Mouse (Mus musculus): ENCODE results near the gene Ugt1a10. TPM values are rescaled to one million over a fixed set of nuclear protein-coding genes. Genes with fewer than 3 reads are reported as not detected.
"Not testable (repeated sequence)": the region's sequence is repeated elsewhere in the genome, so short reads cannot be mapped to it uniquely, and the experiment has no call there.

Ugt1a10 gene
- polyA plus RNA-seq, 1 experiment = not detected

DNA sequence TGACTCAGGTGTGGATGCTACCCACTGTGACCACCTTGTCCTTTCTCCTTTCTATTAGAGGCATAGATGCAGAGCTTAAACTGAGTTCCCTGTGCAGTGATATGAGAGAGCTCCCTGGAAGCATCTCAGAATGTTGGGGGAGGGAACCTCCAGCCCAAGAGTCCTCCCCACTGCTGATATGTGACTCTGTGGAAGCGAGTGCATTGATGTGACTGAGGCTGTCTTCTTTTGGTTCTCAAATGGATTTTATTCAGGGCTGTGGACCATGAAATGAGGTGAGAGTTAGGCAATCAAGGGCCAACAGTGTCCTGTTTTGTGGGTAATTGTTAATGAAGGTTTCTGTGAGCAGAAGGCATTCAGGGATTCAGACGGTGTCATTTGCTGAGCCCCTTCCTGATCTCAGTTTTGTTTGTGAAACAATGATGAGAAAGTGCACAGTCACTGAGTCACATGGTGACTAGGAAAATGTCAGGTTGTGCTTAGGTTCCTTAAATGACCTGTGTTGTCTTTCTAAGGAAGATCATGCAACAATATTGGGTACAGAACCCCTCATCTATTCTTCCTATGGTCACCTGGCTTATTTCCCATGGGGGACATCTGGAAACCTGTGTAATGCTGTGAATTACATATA lies 11.4 kb downstream of the Ugt1a10 start:
- H3K4me1 ChIP-seq (ENCODE audit: control insufficient read depth); H3K27me3 ChIP-seq (ENCODE audit: control insufficient read depth); H3K36me3 ChIP-seq (ENCODE audit: control insufficient read depth); H3K4me3 ChIP-seq (replicated peaks); H3K9me3 ChIP-seq (ENCODE audit: control insufficient read depth, low read length): not testable (repeated sequence)

DNA sequence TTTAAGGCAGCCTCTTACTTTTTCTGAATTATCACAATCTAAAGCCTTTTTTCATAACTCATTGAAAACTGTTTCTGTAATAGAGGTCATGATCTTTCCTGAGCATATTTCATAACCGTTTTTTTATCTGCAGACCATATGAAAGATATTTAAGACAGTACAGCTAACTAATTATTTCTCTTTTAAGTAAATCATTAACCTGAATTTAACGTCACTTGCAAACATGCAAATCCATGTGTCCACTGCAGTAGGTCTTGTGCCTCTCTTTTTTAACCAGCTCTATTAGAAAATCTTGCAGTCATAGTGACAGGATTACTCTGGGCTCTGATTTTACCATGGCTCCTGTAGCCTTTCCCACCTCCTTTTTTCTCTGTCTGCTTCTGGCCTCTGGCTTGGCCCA lies 15.3 kb downstream of the Ugt1a10 start, which contains the start of gene Ugt1a9:
Gene Ugt1a9 (plus strand): TSS at position 306 of the 400 bp plus-strand sequence.
- H3K4me3 ChIP-seq (replicated peaks) = no peak within 1 kb of the TSS
- no peaks in the 10 kb centered on the region for H3K9me3 ChIP-seq (ENCODE audit: control insufficient read depth, low read length)
- no peaks in the 10 kb centered on the region for H3K27me3 ChIP-seq (ENCODE audit: control insufficient read depth)
- TF ChIP-seq TAL1 (IDR thresholded peaks at IDR 0.05; ENCODE audit: low read length) (no peak), GATA1 (IDR thresholded peaks at IDR 0.05; ENCODE audit: low read length) (no peak)
- no peaks in the 10 kb centered on the region for H3K4me1 ChIP-seq (ENCODE audit: control insufficient read depth)
- H3K36me3 ChIP-seq (ENCODE audit: control insufficient read depth) = no peaks in the 10 kb centered on the region

DNA sequence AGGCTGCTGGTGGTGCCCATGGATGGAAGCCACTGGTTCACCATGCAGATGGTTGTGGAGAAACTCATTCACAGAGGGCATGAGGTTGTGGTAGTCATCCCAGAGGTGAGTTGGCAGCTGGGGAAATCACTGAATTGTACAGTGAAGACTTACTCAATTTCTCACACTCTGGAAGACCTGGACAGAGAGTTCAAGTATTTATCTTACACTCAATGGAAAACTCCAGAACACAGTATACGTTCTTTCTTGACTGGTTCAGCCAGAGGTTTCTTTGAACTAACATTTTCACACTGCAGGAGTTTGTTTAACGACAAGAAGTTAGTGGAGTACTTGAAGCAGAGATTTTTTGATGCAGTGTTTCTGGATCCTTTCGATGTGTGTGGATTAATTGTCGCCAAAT lies 15.7 kb downstream of the Ugt1a10 start:
- Histone ChIP-seq H3K4me3 (replicated peaks) (no peak overlapping the region), H3K36me3 (ENCODE audit: control insufficient read depth) (no peaks in the 10 kb centered on the region), H3K27me3 (ENCODE audit: control insufficient read depth) (no peaks in the 10 kb centered on the region), H3K4me1 (ENCODE audit: control insufficient read depth) (no peaks in the 10 kb centered on the region), H3K9me3 (ENCODE audit: control insufficient read depth, low read length) (no peaks in the 10 kb centered on the region)
- TF ChIP-seq GATA1 (IDR thresholded peaks at IDR 0.05; ENCODE audit: low read length) = no peak
- no peak for TF ChIP-seq TAL1 (IDR thresholded peaks at IDR 0.05; ENCODE audit: low read length)

DNA sequence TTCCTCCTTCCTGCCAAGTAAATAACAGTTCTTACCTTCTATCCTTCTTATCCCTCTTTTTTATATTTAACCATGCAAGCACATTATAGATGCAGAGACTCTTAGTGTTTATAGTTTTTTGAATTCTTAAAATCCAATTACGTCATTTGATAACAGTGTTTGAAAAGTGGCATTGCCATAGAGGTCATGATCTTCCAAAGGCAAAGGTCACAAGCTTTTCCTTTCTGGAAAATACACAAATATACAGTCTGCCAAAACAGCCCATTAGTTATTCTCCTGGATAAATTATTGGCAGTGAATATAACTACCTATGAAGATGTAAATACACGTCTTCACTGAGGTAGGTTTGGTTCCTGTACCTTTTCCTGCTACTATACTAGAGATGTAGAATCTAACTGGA lies 19.3 kb downstream of the Ugt1a10 start:
- no peaks in the 10 kb centered on the region for H3K36me3 ChIP-seq (ENCODE audit: control insufficient read depth)
- no peak for TF ChIP-seq TAL1 (IDR thresholded peaks at IDR 0.05; ENCODE audit: low read length)
- TF ChIP-seq GATA1 (IDR thresholded peaks at IDR 0.05; ENCODE audit: low read length) = no peak
- H3K4me1 ChIP-seq (ENCODE audit: control insufficient read depth) = no peaks in the 10 kb centered on the region
- H3K4me3 ChIP-seq (replicated peaks) = no peak overlapping the region
- H3K9me3 ChIP-seq (ENCODE audit: control insufficient read depth, low read length) = no peaks in the 10 kb centered on the region
- H3K27me3 ChIP-seq (ENCODE audit: control insufficient read depth) = no peaks in the 10 kb centered on the region

DNA sequence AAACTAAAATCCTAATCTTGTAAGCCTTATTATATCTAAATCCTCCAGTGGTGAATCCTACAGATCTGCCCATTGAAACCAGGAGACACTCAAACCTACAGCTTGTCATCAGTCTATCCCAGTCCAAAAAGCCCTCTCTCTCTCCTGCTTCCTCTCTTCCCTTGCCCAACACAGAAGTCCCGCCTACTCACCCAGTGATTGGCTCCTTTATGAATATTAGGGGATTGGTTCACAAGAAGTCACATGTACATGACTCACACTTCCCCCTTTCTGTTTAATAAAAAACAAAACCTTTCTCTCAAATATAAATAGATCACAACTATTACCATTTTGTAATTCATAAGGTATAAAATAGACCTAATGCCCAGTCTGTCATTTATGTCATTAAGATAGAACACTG lies 21.9 kb downstream of the Ugt1a10 start:
- no peak for TF ChIP-seq GATA1 (IDR thresholded peaks at IDR 0.05; ENCODE audit: low read length)
- H3K4me1 ChIP-seq (ENCODE audit: control insufficient read depth) = no peaks in the 10 kb centered on the region
- no peaks in the 10 kb centered on the region for H3K9me3 ChIP-seq (ENCODE audit: control insufficient read depth, low read length)
- H3K4me3 ChIP-seq (replicated peaks) = no peak overlapping the region
- no peaks in the 10 kb centered on the region for H3K36me3 ChIP-seq (ENCODE audit: control insufficient read depth)
- H3K27me3 ChIP-seq (ENCODE audit: control insufficient read depth) = no peaks in the 10 kb centered on the region

DNA sequence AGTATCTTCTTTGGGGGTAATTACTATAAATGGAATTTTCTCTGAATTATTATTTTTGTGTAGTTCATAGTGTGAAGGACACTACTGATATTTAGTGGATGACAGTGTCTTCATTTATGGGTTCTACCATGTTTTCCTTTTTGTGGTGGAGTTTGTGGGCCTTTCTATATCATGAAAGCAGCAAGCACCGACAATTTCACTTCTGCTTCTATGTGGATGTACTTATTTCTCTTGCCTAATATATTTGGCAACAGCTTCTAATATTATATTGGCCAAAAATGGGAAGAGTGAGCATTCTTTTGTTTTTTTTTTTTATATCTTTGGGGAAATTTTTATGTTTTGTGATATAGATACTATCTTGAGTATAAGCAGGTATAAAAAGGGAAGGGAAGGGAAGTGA lies 26.5 kb downstream of the Ugt1a10 start:
- TF ChIP-seq GATA1 (IDR thresholded peaks at IDR 0.05; ENCODE audit: low read length) (no peak), TAL1 (IDR thresholded peaks at IDR 0.05; ENCODE audit: low read length) (no peak)
- H3K4me1 ChIP-seq (ENCODE audit: control insufficient read depth) = no peaks in the 10 kb centered on the region
- H3K4me3 ChIP-seq (replicated peaks) = no peak overlapping the region
- no peaks in the 10 kb centered on the region for H3K27me3 ChIP-seq (ENCODE audit: control insufficient read depth)
- H3K9me3 ChIP-seq (ENCODE audit: control insufficient read depth, low read length) = no peaks in the 10 kb centered on the region
- H3K36me3 ChIP-seq (ENCODE audit: control insufficient read depth) = no peaks in the 10 kb centered on the region

DNA sequence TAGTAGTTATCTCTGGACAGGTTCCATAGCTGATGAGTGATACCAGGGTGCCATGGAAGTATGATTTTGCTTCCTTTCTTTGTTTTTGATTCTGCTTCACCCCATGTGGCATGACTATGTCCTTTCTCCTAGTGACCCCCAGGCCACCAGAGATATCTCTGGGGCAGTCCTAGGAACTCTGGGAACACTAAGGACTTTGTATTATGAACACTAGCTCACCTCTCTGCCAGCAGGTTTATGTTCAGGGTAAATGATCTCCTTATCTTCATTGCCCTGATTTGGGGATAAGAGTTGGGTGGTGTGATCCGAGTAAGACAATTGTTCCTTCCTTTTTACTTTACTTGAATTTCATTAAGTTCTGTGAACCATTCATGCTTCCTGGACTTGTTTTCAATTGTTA lies 30.9 kb downstream of the Ugt1a10 start:
- Histone ChIP-seq H3K9me3 (ENCODE audit: control insufficient read depth, low read length) (no peaks in the 10 kb centered on the region), H3K4me3 (replicated peaks) (no peak overlapping the region), H3K36me3 (ENCODE audit: control insufficient read depth) (no peaks in the 10 kb centered on the region), H3K4me1 (ENCODE audit: control insufficient read depth) (no peaks in the 10 kb centered on the region), H3K27me3 (ENCODE audit: control insufficient read depth) (no peaks in the 10 kb centered on the region)
- TF ChIP-seq GATA1 (IDR thresholded peaks at IDR 0.05; ENCODE audit: low read length) = no peak
- no peak for TF ChIP-seq TAL1 (IDR thresholded peaks at IDR 0.05; ENCODE audit: low read length)

DNA sequence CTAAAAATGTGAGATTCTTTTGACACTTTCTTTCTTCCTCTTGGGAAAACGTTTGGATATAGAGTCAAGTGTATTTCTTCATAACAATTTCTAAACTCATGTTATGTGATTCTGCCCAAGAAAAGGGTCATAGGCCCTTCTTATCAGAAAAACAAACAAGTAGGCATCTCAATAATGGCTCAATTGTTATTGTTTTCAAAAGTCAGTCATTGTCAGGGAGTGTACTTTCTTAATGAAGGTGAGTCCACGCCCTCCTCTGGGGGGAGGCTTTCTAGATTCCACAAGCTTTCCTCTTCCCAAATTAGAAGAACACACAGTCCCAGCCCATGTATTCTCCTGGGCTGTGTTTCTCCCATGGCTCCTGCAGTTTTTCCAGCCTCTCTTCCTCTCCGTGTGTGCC lies 32.3 kb downstream of the Ugt1a10 start, which contains the start of gene Ugt1a8:
Gene Ugt1a8 (plus strand): TSS at position 301 of the 400 bp plus-strand sequence.
- TF ChIP-seq GATA1 (IDR thresholded peaks at IDR 0.05; ENCODE audit: low read length) (no peak), TAL1 (IDR thresholded peaks at IDR 0.05; ENCODE audit: low read length) (no peak)
- Histone ChIP-seq H3K9me3 (ENCODE audit: control insufficient read depth, low read length) (no peaks in the 10 kb centered on the region), H3K27me3 (ENCODE audit: control insufficient read depth) (no peaks in the 10 kb centered on the region), H3K4me3 (replicated peaks) (no peak within 1 kb of the TSS), H3K4me1 (ENCODE audit: control insufficient read depth) (no peaks in the 10 kb centered on the region), H3K36me3 (ENCODE audit: control insufficient read depth) (no peaks in the 10 kb centered on the region)

DNA sequence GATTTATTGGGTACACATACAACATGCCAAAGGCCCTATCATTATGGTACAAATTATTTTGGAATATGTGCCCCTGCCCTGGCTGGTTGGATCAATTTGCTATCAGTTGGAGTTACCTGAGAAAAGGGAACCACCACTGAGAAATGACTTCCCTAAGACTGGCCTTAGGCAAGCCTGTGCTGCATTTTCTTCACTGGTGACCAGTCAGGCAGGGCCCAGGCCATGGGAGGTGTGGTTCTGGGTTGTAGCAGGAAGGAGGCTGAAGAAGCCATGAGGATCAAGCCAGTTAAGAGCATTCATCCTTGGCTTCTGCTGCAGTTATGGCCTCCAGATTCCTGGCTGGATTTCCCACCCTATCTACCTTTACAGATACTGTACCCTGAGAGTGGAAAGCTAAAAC lies 37.2 kb downstream of the Ugt1a10 start:
- H3K9me3 ChIP-seq (ENCODE audit: control insufficient read depth, low read length) = no peaks in the 10 kb centered on the region
- no peak for TF ChIP-seq TAL1 (IDR thresholded peaks at IDR 0.05; ENCODE audit: low read length)
- TF ChIP-seq GATA1 (IDR thresholded peaks at IDR 0.05; ENCODE audit: low read length) = no peak
- H3K27me3 ChIP-seq (ENCODE audit: control insufficient read depth) = no peaks in the 10 kb centered on the region
- no peaks in the 10 kb centered on the region for H3K4me1 ChIP-seq (ENCODE audit: control insufficient read depth)
- no peaks in the 10 kb centered on the region for H3K36me3 ChIP-seq (ENCODE audit: control insufficient read depth)
- no peak overlapping the region for H3K4me3 ChIP-seq (replicated peaks)

DNA sequence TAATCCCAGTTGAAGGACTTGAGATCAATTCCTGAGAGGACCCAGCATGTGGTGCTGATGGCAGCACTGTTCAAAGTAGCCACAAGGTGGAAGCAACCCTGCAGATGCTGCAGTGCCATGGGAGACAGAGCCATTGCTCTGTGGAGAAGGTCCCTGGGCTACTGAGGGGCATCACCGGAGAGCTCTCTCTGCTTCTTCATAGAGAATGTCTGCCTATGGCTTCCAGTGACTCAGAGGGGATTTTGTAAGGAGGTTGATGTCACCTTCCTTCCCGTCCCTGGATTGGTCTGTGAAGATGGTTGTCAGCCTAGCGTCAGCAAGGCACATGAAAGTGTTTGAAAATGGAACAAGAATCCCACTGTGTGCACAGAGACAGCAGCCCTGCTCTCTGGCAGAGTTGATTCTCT lies 39.1 kb downstream of the Ugt1a10 start:
- not testable (repeated sequence) for H3K4me1 ChIP-seq (ENCODE audit: control insufficient read depth); H3K9me3 ChIP-seq (ENCODE audit: control insufficient read depth, low read length); H3K4me3 ChIP-seq (replicated peaks); H3K27me3 ChIP-seq (ENCODE audit: control insufficient read depth); H3K36me3 ChIP-seq (ENCODE audit: control insufficient read depth)

Data from erythroblast, embryonic 14.5 days (primary cell).